Mouse (Mus musculus) embryo, embryonic 11.5 days (tissue): ENCODE measurements around the gene Acvr1.

Experiments
- DNase-seq: peaks from one replicate; pipeline ENCODE4 v3.0.0-alpha.2; 2012; ENCODE audit warnings: low read depth, low spot score

The Acvr1 gene

DNA sequence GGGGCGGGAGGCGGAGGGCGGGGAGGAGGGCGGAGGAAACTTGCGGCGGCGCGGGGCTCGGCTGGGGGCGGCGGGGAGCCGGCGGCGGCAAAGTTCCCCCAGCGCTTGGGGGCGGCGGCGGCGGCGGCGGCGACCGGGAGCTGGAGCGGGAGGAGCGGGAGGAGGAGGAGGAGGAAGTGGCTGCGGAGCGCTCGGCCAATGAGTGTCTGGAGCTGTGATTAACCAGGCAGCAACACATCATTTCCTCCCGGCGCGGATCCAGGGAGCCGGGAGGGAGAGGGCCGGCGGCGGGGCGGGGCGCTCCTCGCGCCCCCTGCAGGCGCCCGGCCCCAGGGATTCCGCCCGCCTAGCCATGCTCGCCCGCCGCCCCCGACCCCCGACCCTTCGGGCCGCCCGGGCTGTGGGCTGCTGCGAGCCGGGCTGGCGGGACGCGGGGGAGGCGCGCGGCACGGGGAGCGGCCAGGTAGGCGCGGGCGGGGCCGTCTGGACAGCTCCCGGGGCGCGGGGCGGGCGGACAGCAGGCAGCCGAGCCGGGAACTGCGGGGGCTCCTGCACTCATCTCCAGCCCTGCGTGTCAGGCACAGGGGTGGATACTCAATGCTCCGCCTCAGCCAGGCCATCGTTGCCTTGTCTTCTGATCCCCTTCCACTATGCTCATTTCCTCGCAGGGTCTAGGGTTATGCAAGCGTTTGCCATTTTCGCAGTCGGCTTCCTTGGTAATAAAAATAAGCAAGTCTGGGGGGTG is at the start of gene Acvr1, which contains the start of gene Upp2:
TSS of gene Acvr1 (minus strand) at position 92 of the 745 bp plus-strand sequence.
TSS of gene Upp2 (plus strand) at position 233 of the 745 bp plus-strand sequence.
- DNase-seq = peak; percentile 75

DNA sequence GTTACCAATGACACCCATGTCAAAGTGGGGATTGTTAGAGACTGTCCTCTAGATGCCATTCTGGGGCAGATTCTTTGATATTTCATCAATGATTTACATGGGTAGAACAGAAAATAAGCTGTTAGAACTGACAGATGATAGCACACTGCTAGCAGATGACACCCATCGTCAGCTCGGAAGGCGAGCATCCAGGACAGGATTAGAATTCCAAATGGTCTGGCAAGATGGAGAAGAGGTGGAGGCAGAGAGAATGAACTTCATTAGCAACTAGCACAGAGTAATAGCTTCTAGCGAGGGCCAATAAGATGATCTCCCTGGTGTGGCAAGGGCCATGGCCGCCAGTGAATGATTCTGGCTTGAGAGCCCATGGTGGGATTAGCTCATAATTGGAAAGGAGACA is 48.8 kb upstream of the Acvr1 start:
- no peak for DNase-seq

GRCm38 (mm10) chr2:58614851-58615250 is 47.9 kb upstream of the Acvr1 start:
- DNase-seq = no peak

DNA sequence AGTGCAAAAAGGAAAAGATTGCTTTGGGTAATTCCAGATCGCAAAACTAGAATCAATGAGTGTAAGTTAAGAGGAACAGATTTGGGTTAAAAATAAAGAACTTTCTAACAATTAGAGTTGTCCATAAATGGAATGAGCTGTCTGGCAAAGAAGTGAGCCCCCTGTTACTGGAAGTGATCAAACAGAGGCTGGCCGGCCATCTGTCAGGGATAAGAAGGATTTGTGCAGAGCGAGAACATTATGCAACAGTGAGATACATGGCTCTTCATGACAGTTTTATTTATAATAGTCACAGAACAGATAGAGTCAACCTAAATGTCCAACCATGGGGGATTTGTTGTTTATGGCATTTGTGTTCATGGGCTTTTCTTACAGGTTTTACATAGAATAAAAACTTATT is 46.8 kb upstream of the Acvr1 start:
- no peak for DNase-seq

DNA sequence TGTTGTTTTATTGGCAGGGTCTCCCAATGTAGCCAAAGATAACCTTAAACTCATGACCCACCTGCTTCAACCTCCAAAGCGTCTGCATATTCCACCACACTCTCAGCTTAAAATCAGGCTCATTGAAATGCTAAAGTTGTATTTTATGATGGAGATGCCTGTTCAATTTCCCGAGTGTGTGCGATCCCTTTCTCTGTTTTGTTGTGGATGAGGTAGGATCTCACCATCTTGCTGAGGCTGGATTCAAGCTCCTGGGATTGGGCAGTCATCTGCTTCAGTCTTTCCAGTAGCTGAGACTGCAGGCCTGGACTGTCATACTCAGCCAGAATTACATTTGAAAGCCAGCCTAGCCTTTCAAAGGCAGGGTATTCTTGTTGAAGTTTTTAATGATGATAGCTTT is 37.8 kb upstream of the Acvr1 start:
- DNase-seq = no peak

DNA sequence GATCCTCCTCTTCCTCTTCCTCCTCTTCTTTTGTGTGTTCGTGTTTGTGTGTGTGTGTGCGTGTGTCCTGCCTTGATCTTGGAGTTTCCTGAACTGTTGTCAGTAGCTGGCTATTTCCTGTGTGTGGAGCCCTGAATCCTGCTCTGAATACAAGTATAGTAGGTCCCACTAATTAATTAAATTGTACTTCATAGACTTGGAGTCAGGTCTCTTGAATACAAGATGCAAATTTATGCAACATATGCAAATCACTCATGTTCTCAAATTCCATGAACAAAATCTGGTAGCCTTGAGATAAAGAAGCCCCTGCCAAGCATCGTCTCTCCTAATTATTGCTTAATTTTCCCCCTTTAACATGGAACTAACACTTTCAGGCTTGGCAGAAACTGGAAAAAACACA is 36.4 kb upstream of the Acvr1 start:
- DNase-seq = no peak

DNA sequence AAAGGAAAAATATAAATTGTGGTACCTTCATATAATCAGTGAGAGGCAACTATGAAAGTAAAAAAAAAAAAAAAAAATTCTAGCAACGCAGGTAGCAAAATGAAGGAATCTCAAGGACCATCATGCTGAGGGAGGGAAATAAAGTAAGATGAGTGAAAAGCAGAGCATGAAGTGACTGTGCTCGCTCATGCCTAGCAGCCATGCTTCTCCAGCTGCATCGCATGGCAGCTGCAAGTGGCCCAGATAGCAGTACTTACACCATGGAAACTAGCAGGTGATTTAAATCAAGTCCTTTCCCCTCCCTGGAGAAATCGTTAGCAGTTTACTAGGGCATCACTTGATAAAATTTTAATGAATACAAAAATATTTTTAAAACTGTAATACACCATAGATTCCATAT is 34.4 kb upstream of the Acvr1 start:
- no peak for DNase-seq

GRCm38 (mm10) chr2:58599639-58600038 is 32.7 kb upstream of the Acvr1 start:
- DNase-seq = no peak

DNA sequence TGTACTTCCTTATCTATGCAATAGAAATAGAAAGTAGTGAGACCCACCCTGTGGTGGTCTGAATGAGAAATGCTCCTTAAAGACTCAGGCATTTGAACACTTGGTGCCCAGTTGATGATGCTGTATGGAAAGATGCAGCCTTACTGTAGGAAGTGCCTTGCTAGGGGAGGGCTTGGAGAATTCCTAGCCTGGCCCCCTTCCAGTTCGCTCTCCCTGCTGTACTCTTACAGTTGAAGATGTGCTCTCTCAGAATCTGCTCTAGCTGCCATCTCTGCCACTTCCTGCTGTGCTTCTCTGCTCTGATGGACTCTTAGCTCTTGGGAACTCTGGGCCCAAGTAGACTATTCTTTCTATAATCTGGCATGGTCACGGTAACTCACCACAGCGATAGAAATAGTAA is 30.6 kb upstream of the Acvr1 start:
- DNase-seq = no peak

- DNase-seq = no peak
Observed at GRCm38 (mm10) chr2:58596774-58597342, 29.9 kb upstream of the Acvr1 start.

DNA sequence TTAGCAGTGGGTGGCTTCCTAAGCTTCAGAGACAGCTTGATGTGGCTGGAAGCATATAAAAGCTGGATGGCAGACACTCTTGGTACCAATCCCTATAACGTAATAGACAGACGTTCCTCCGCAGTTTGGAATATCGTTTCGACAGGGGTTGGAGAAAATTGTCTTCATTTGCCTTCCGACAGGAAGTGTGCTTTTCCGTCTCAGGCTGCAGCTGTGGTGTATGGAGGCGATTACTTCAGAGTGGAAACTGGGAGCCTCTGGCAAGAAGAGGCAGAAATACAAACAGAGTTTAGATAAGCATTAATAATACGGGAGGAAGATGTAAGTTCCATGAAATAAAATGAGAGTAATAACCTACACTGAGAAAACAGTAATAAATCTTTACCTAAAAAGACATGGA is 28.4 kb upstream of the Acvr1 start:
- no peak for DNase-seq

DNA sequence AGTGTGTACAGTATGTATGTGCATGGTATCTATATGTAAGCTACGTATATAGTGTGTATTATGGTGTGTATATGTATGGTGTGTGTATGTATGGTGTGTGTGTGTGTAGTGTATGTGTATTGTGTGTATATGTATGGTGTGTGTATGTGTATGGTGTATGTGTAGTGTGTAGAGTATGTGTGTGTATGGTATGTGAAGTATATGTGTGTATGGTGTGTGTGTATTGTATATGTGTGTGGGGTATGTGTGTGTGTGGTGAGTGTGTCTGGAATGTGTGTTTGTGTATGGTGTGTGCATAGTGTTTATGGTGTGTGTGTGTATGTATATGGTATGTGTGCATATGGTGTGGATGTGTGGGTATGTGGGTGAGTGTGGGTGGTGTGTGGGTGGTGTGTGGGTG is 23.1 kb upstream of the Acvr1 start:
- DNase-seq = no peak

DNA sequence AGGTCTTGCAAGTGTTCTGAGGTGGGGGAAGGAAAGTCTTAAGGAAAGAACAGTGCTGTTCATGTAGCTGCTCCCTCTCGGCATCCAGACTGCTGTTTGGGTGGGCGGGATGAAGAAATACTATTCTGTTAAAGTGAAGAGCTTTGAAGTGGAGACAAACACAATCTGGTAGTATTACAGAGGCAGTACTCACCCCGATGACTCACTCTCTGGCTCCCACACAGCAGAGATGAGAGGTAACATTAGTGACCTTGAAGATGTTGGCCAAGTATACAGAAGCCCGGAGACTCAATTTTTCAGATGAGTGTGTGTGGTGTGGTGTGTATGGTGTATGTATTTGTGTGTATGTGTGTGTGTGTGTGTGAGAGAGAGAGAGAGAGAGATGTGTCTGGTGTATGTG is 22.7 kb upstream of the Acvr1 start:
- no peak for DNase-seq

- DNase-seq = no peak
Observed at GRCm38 (mm10) chr2:58586311-58586710, 19.4 kb upstream of the Acvr1 start.

- no peak for DNase-seq
Observed at GRCm38 (mm10) chr2:58574167-58574566, 7.2 kb upstream of the Acvr1 start.

DNA sequence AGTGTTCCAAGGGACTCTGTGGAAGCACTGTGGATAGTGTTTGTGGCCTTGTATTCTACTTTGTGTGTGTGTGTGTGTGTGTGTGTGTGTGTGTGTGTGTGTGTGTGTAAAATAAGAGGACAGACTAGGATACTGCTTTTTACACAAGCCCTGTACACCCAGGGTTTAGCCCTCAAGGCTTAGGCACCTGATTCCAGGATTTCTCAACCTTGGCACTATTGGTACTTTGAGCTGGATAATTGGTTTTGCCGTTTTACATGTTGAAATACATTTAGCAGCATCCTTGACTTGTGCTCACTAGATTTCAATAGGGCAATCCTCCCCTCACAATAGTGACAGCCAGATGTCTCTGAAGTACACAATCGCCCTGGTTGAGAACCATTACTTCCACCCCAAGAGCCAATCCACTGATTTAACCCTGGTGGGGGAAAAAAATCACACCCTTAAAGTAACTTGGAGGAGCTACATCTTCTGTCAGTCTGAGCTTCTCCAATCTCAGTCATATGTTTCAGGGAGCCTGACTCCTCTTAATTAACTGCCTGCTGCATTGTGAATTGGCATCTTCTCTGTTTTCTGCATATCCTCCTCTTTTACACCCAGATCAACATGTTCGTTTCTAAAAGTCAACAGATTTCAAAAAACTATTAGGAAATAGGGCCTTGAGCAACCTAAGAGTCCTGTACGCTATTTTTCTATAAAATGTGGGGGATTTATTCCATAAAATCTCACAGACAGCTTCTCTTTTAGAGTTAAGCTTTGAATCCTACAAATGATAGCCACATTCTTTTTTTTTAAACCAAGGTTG is 2.1 kb upstream of the Acvr1 start:
- no peak for DNase-seq

DNA sequence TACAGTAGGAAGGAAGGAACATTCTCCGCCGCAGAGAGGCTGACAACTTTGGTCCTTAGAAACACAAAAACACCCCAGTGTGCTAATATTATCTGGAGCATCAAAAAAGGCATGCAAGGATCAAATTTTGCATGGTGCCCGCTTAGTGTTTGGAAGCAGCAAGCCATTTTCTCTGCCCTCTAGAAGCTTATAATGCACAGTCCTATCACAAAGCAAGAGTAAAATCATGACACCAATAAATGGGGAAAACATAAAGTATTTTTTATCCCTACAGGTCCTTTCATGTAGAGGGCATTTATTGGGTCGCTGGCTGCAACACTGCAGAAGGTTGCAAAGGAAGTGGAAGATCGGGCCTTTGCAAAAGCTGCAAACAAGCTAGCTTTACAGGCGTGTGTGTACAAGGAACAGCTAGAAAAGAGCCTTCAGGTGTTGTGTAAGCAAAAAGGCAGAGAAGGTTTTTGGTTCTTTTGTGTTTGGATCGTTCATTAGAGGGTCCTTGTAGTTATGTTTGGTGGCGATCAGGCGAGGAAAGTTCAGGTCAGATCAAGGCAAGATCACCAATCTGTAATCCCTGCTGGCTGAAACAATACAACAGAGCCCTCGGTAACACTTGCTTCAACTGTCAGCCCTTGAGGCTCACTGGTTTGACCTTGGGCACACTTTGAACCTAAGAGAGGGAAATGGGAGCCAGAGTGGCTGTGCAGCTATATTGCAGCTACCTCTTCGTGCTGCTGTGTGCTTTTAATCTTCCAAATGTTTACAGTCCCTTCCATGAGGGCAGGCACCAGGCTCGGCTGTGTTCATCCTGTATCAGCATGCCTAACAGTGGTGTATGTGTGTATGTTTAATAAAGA is 1.1 kb upstream of the Acvr1 start:
- DNase-seq = no peak

- peak; percentile 29 for DNase-seq
Observed at GRCm38 (mm10) chr2:58566410-58567065, 419 bp downstream of the Acvr1 start.

GRCm38 (mm10) chr2:58566049-58566409 is 928 bp downstream of the Acvr1 start:
- DNase-seq = peak; percentile 22

DNA sequence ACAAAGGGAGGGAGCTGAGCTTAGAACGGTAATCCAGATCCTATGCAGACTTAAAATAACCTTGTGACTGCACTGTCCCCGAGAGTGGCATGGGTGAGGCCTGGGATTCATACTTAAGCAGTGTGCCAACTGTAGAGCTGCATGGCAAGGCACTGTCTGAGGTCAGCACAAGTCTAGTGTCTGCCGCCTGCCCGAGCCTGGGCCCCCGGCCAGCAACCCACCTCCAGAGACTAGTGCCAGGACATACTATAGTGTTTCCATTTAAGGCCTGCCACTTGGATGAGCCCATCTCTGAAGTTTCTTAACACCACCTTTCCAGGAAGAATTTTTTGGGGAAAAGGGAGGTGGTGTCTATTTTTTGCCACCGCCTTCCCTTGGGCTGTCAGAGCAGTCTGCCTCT is 1.7 kb downstream of the Acvr1 start:
- no peak for DNase-seq

DNA sequence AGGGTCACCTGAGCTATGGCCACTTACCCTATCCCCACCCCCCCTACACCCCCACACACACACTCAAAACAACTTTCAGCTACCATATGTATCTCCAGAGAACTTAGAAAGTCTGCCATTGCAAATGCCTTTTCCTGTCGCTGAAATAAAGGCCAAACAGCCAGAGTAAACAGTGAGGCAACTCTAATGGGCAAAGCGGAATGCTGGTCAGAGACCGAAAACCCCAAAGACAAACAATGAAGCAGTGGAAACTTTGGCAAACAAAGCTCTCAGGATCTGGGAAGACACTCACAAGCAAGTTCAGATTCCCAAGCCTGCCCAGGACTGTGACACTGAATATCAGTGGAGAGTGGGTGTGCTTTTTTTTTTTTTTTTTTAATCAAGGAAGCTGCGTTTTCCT is 4.8 kb downstream of the Acvr1 start:
- no peak for DNase-seq
